Mouse (Mus musculus): ENCODE data around the gene Ppme1. TPM values are rescaled to one million over a fixed set of nuclear protein-coding genes. Genes with fewer than 3 reads are reported as not detected.

Gene Ppme1
- total RNA-seq, 1 experiment, result 31.4 TPM

DNA sequence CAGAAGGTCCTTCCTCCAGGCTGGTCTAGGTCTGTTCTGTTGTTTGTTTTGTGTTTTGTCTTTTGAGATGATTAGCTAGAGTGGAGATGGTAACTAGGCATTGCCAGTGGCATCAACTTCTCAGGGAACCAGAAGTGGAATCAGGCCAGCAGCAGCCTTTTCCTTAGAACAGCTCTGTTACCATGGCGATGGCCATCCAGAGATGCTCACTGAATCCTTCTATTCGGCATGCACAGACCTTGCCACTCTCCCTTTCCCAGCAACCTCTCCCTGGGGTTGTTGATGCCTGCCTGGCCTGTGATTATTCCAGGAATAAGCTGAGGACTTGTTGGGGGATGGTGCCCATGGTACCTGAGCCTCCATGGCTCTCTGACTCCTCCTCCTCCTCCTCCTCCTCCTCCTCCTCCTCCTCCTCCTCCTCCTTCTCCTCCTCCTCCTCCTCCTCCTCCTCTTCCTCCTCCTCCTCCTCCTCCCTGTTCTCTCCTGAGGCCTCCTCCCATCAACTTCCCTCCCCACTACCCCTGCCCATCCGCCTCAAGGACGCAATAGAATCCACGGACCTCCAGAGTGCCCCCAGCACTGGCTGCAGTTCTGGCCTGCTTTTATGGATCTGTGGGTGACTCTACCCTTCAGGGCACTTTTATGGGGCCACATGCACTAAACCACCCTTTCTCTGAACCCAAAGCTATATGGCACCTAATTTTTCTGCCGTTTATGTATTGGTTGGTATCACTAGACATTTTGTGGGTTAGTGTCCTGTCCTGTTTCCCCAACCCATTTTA lies 64.0 kb downstream of the Ppme1 start:
- H3K4me3 ChIP-seq (ENCODE audit: insufficient read depth in 1 of 2, low read depth in 1 of 2, low read length in 2 of 2, poor library complexity in 1 of 2, severe bottlenecking in 1 of 2), result no peak overlapping the region
- no peak for DNase-seq (ENCODE audit: low read depth, low spot score)
- H3K27ac ChIP-seq (ENCODE audit: insufficient read depth, low read depth, low read length, poor library complexity, severe bottlenecking), result no peak overlapping the region
- H3K9ac ChIP-seq (ENCODE audit: insufficient read depth, low read depth, low read length, poor library complexity, severe bottlenecking), result no peak overlapping the region
- TF ChIP-seq ZNF384 (IDR thresholded peaks at IDR 0.05; ENCODE audit: low read depth, low read length), result no peak
- TF ChIP-seq MAFK (IDR thresholded peaks at IDR 0.05; ENCODE audit: insufficient read depth, low read depth, low read length), result no peak
- TF ChIP-seq ZC3H11A (IDR thresholded peaks at IDR 0.05; ENCODE audit: borderline replicate concordance, low read depth, low read length), result no peak
- no peak for TF ChIP-seq HCFC1 (IDR thresholded peaks at IDR 0.05; ENCODE audit: borderline replicate concordance, insufficient read depth, low read length)
- no peak for TF ChIP-seq CHD2 (IDR thresholded peaks at IDR 0.05; ENCODE audit: low read depth, low read length)
- H3K4me1 ChIP-seq (ENCODE audit: control insufficient read depth in 2 of 2, insufficient read depth in 2 of 2, low read length in 2 of 2, poor library complexity in 1 of 2), result no peaks in the 10 kb centered on the region
- H3K36me3 ChIP-seq (ENCODE audit: control insufficient read depth, insufficient read depth, low read length, poor library complexity, severe bottlenecking), result no peaks in the 10 kb centered on the region
- no peaks in the 10 kb centered on the region for H3K9me3 ChIP-seq (ENCODE audit: control insufficient read depth, insufficient read depth, low read depth, low read length)
- in situ Hi-C loops (cut with MboI; ENCODE audit: low sequenced_read_pairs in 2 of 2, unreplicated experiment in 2 of 2), result no loop called here

GRCm38 (mm10) chr7:100305894-100306293 lies 66.2 kb downstream of the Ppme1 start:
- TF ChIP-seq HCFC1 (IDR thresholded peaks at IDR 0.05; ENCODE audit: borderline replicate concordance, insufficient read depth, low read length), result no peak
- TF ChIP-seq ZC3H11A (IDR thresholded peaks at IDR 0.05; ENCODE audit: borderline replicate concordance, low read depth, low read length), result no peak
- no peak for TF ChIP-seq MAFK (IDR thresholded peaks at IDR 0.05; ENCODE audit: insufficient read depth, low read depth, low read length)
- TF ChIP-seq ZNF384 (IDR thresholded peaks at IDR 0.05; ENCODE audit: low read depth, low read length), result no peak
- TF ChIP-seq CHD2 (IDR thresholded peaks at IDR 0.05; ENCODE audit: low read depth, low read length), result no peak
- Histone ChIP-seq H3K9ac (ENCODE audit: insufficient read depth, low read depth, low read length, poor library complexity, severe bottlenecking) (no peak overlapping the region), H3K4me3 (ENCODE audit: insufficient read depth in 1 of 2, low read depth in 1 of 2, low read length in 2 of 2, poor library complexity in 1 of 2, severe bottlenecking in 1 of 2) (no peak overlapping the region), H3K4me1 (ENCODE audit: control insufficient read depth in 2 of 2, insufficient read depth in 2 of 2, low read length in 2 of 2, poor library complexity in 1 of 2) (no peaks in the 10 kb centered on the region), H3K9me3 (ENCODE audit: control insufficient read depth, insufficient read depth, low read depth, low read length) (no peaks in the 10 kb centered on the region), H3K36me3 (ENCODE audit: control insufficient read depth, insufficient read depth, low read length, poor library complexity, severe bottlenecking) (no peaks in the 10 kb centered on the region), H3K27ac (ENCODE audit: insufficient read depth, low read depth, low read length, poor library complexity, severe bottlenecking) (no peak overlapping the region)
- in situ Hi-C loops (cut with MboI; ENCODE audit: low sequenced_read_pairs in 2 of 2, unreplicated experiment in 2 of 2), result no loop called here
- no peak for DNase-seq (ENCODE audit: low read depth, low spot score)

GRCm38 (mm10) chr7:100302316-100302715 lies 69.8 kb downstream of the Ppme1 start:
- Histone ChIP-seq H3K27ac (ENCODE audit: insufficient read depth, low read depth, low read length, poor library complexity, severe bottlenecking) (no peak overlapping the region), H3K36me3 (ENCODE audit: control insufficient read depth, insufficient read depth, low read length, poor library complexity, severe bottlenecking) (no peaks in the 10 kb centered on the region), H3K4me3 (ENCODE audit: insufficient read depth in 1 of 2, low read depth in 1 of 2, low read length in 2 of 2, poor library complexity in 1 of 2, severe bottlenecking in 1 of 2) (no peak overlapping the region), H3K4me1 (ENCODE audit: control insufficient read depth in 2 of 2, insufficient read depth in 2 of 2, low read length in 2 of 2, poor library complexity in 1 of 2) (no peaks in the 10 kb centered on the region), H3K9ac (ENCODE audit: insufficient read depth, low read depth, low read length, poor library complexity, severe bottlenecking) (no peak overlapping the region), H3K9me3 (ENCODE audit: control insufficient read depth, insufficient read depth, low read depth, low read length) (no peaks in the 10 kb centered on the region)
- TF ChIP-seq MAFK (IDR thresholded peaks at IDR 0.05; ENCODE audit: insufficient read depth, low read depth, low read length) (no peak), ZC3H11A (IDR thresholded peaks at IDR 0.05; ENCODE audit: borderline replicate concordance, low read depth, low read length) (no peak), CHD2 (IDR thresholded peaks at IDR 0.05; ENCODE audit: low read depth, low read length) (no peak)
- no peak for DNase-seq (ENCODE audit: low read depth, low spot score)
- in situ Hi-C loops (cut with MboI; ENCODE audit: low sequenced_read_pairs in 2 of 2, unreplicated experiment in 2 of 2), result no loop called here

DNA sequence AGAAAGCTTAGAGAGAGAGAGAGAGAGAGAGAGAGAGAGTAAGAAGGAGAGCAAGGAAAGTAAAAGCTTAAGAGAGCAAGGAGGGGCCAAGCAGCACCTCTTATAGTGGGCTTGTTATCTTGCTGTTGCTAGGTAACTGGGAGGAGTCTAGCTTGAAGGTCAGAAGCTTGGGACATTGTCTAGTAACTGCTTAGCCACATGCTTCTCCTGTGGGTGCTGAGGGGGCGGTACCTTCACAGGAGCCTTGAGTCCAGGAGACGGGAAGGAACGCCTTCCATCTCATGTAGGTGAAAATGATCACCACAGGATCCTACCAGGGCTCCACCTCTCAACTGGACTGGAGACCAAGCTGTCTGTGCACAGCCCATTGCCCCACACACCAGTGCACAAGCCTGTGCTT lies 70.7 kb downstream of the Ppme1 start:
- TF ChIP-seq ZC3H11A (IDR thresholded peaks at IDR 0.05; ENCODE audit: borderline replicate concordance, low read depth, low read length), result no peak
- TF ChIP-seq CHD2 (IDR thresholded peaks at IDR 0.05; ENCODE audit: low read depth, low read length), result no peak
- no peak for TF ChIP-seq MAFK (IDR thresholded peaks at IDR 0.05; ENCODE audit: insufficient read depth, low read depth, low read length)
- no peak for DNase-seq (ENCODE audit: low read depth, low spot score)
- Histone ChIP-seq H3K4me1 (ENCODE audit: control insufficient read depth in 2 of 2, insufficient read depth in 2 of 2, low read length in 2 of 2, poor library complexity in 1 of 2) (no peaks in the 10 kb centered on the region), H3K9ac (ENCODE audit: insufficient read depth, low read depth, low read length, poor library complexity, severe bottlenecking) (no peak overlapping the region), H3K4me3 (ENCODE audit: insufficient read depth in 1 of 2, low read depth in 1 of 2, low read length in 2 of 2, poor library complexity in 1 of 2, severe bottlenecking in 1 of 2) (no peak overlapping the region), H3K27ac (ENCODE audit: insufficient read depth, low read depth, low read length, poor library complexity, severe bottlenecking) (no peak overlapping the region), H3K9me3 (ENCODE audit: control insufficient read depth, insufficient read depth, low read depth, low read length) (no peaks in the 10 kb centered on the region), H3K36me3 (ENCODE audit: control insufficient read depth, insufficient read depth, low read length, poor library complexity, severe bottlenecking) (no peaks in the 10 kb centered on the region)
- in situ Hi-C loops (cut with MboI; ENCODE audit: low sequenced_read_pairs in 2 of 2, unreplicated experiment in 2 of 2), result no loop called here
